Mouse (Mus musculus): ENCODE data around the gene Crlf1. TPM values are rescaled to one million over a fixed set of nuclear protein-coding genes. Genes with fewer than 3 reads are reported as not detected.

Gene Crlf1
- total RNA-seq (2015; ENCODE audit: low replicate concordance) (3.7 TPM in 1 of 2 replicates, not detected in the other), total RNA-seq (2017; ENCODE audit: low replicate concordance) (2.5 TPM in 1 of 2 replicates, not detected in the other)

GRCm38 (mm10) chr8:70492664-70493640, at the start of gene Crlf1:
Gene Crlf1 (plus strand): TSS chr8:70493158.
- ATAC-seq (replicated peaks; ENCODE audit: low FRiP score, poor library complexity, severe bottlenecking): no peak

GRCm38 (mm10) chr8:70443326-70443725, 49.6 kb upstream of the Crlf1 start:
- ATAC-seq (replicated peaks; ENCODE audit: low FRiP score, poor library complexity, severe bottlenecking): peak; percentile 60

GRCm38 (mm10) chr8:70445988-70446387, 47.0 kb upstream of the Crlf1 start:
- ATAC-seq (replicated peaks; ENCODE audit: low FRiP score, poor library complexity, severe bottlenecking): no peak

GRCm38 (mm10) chr8:70447639-70448420, 45.1 kb upstream of the Crlf1 start:
- ATAC-seq (replicated peaks; ENCODE audit: low FRiP score, poor library complexity, severe bottlenecking): no peak

- no peak for ATAC-seq (replicated peaks; ENCODE audit: low FRiP score, poor library complexity, severe bottlenecking)
Observed at GRCm38 (mm10) chr8:70452196-70452966, 40.6 kb upstream of the Crlf1 start.

GRCm38 (mm10) chr8:70453852-70454251, 39.1 kb upstream of the Crlf1 start:
- no peak for ATAC-seq (replicated peaks; ENCODE audit: low FRiP score, poor library complexity, severe bottlenecking)

GRCm38 (mm10) chr8:70456996-70457395, 36.0 kb upstream of the Crlf1 start:
- ATAC-seq (replicated peaks; ENCODE audit: low FRiP score, poor library complexity, severe bottlenecking): no peak

GRCm38 (mm10) chr8:70457882-70458281, 35.1 kb upstream of the Crlf1 start:
- ATAC-seq (replicated peaks; ENCODE audit: low FRiP score, poor library complexity, severe bottlenecking): no peak

- ATAC-seq (replicated peaks; ENCODE audit: low FRiP score, poor library complexity, severe bottlenecking): no peak
Observed at GRCm38 (mm10) chr8:70458462-70458861, 34.5 kb upstream of the Crlf1 start.

GRCm38 (mm10) chr8:70459636-70460035, 33.3 kb upstream of the Crlf1 start:
- no peak for ATAC-seq (replicated peaks; ENCODE audit: low FRiP score, poor library complexity, severe bottlenecking)

GRCm38 (mm10) chr8:70460199-70460598, 32.8 kb upstream of the Crlf1 start:
- no peak for ATAC-seq (replicated peaks; ENCODE audit: low FRiP score, poor library complexity, severe bottlenecking)

- ATAC-seq (replicated peaks; ENCODE audit: low FRiP score, poor library complexity, severe bottlenecking): no peak
Observed at GRCm38 (mm10) chr8:70460606-70461005, 32.4 kb upstream of the Crlf1 start.

GRCm38 (mm10) chr8:70461765-70462515, 31.0 kb upstream of the Crlf1 start:
- no peak for ATAC-seq (replicated peaks; ENCODE audit: low FRiP score, poor library complexity, severe bottlenecking)

- no peak for ATAC-seq (replicated peaks; ENCODE audit: low FRiP score, poor library complexity, severe bottlenecking)
Observed at GRCm38 (mm10) chr8:70462516-70462813, 30.5 kb upstream of the Crlf1 start.

- ATAC-seq (replicated peaks; ENCODE audit: low FRiP score, poor library complexity, severe bottlenecking): no peak
Observed at GRCm38 (mm10) chr8:70463306-70463705, 29.7 kb upstream of the Crlf1 start.

GRCm38 (mm10) chr8:70464162-70464561, 28.8 kb upstream of the Crlf1 start:
- ATAC-seq (replicated peaks; ENCODE audit: low FRiP score, poor library complexity, severe bottlenecking): no peak

- no peak for ATAC-seq (replicated peaks; ENCODE audit: low FRiP score, poor library complexity, severe bottlenecking)
Observed at GRCm38 (mm10) chr8:70465701-70466100, 27.3 kb upstream of the Crlf1 start.

- ATAC-seq (replicated peaks; ENCODE audit: low FRiP score, poor library complexity, severe bottlenecking): no peak
Observed at GRCm38 (mm10) chr8:70466305-70466704, 26.7 kb upstream of the Crlf1 start.

- no peak for ATAC-seq (replicated peaks; ENCODE audit: low FRiP score, poor library complexity, severe bottlenecking)
Observed at GRCm38 (mm10) chr8:70466771-70467170, 26.2 kb upstream of the Crlf1 start.
